Mouse (Mus musculus): ENCODE data around the gene Sgpl1.

Gene Sgpl1

DNA sequence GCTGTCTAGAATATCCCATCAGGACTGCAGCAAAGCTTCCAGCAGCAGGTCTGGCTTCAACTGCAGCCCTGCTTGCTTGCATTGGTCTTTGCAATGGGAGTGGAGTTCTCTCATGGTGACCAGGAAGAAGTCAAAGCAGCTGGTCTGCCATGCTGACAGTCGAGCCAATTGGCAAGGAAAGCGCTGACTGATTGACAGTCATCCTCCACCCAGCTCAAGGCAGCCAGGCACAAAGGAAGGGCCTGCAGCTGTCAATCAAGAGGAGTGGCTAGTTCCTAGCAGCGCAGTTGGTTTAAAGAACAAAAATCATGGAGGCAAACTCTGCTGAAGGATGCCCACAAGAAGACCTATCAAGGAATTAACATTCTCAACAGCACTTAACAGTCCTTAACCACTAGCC, 61.0 kb downstream of the Sgpl1 start:
- no peak for DNase-seq (ENCODE audit: low spot score in 2 of 2)

DNA sequence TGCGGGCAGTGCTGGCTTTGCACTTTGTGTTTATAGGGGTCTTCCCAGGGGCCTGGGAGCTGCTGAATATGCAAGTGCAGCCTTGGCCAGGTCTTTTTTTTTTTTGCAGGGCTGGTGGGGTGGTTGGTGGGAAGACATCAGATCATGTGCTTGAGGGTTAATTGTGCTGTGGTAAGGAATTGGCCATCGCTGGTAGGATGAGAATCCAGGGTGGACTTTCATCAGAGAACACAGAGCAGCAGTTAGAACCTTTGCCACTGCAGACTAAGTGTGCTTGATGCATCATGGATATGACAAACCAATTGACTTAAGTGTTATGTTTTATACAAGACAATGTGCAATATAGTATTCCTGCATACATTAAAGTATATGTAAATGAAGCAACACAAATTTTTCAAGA, 62.1 kb downstream of the Sgpl1 start:
- no peak for DNase-seq (ENCODE audit: low spot score in 2 of 2)

DNA sequence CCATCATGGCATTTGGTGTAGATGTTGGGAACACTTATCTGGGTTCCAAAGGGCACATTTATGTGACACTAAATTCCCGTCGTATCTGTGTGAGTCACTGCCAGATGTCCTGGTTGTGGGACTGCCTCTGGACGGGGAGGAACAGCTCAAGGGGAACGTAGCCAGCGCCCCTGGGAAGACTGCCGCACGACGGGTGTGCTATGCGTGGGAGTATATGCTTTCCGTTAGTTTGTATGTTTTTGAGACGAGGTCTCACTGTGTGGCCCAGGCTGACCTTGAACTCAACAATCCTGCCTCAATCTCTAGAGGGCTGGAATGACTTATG, 66.6 kb downstream of the Sgpl1 start:
- no peak for DNase-seq (ENCODE audit: low spot score in 2 of 2)

DNA sequence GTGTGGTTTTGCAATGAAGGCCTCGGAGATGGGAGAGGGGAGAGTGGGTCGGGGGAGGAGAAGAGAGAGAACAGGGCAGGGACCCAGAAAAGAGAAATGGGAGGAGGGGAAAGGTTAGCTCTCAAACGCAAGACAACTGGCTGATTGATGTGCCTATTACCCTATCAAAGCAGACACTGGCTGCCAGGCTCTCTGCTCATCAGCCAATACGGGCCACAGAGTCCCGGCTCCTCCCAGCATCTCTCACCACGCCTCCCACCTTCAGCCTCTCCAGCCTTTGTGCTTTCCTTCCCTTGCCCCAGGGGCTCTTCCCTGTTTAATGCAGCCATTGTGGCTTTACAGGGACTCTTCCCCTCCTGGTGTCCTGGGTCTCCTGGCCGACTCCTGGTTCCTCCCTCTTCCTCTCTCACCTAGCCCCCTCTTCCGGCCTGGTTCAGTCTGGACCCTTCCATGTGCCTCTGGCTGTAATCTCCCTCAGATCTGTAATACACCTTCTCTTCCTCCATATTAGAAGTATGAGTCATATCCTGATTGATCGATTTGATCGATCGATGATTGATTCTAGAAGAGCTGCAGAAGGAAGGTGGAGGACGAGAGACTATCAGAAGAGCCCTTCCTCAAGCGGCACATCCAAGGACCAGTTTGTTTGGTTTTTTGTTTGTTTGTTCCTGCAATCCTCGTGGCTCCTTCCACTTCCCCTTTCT, 67.1 kb downstream of the Sgpl1 start:
- DNase-seq (ENCODE audit: low spot score in 2 of 2): peak in 1 of 2 experiments; percentile 28

DNA sequence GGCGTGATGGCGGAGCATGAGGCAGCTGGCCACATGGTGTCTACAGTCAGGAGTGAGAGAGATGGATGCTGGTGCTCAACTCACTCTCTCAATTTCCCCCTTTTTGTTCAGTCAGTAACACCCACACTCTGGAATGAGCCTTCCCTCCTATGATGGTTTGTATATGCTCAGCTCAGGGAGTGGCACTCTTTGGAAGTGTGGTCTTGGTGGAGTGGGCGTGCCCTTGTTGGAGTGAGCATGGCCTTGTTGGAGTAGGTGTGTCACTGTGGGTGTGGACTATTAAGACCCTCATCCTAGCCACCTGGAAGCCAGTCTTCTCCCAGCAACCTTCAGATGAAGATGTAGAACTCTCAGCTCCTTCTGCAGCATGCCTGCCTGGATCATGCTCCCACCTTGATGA, 71.9 kb downstream of the Sgpl1 start:
- DNase-seq (ENCODE audit: low spot score in 2 of 2): no peak

GRCm38 (mm10) chr10:61074643-61075042, 72.9 kb downstream of the Sgpl1 start:
- DNase-seq (ENCODE audit: low spot score in 2 of 2): no peak

- peak; percentile 26 to 36 for DNase-seq (ENCODE audit: low spot score in 2 of 2)
These were observed 75.2 kb downstream of the Sgpl1 start for GRCm38 (mm10) chr10:61072324-61072723.

GRCm38 (mm10) chr10:61069248-61069647, 78.3 kb downstream of the Sgpl1 start:
- no peak for DNase-seq (ENCODE audit: low spot score in 2 of 2)

- DNase-seq (ENCODE audit: low spot score in 2 of 2): no peak
These were observed 78.9 kb downstream of the Sgpl1 start for GRCm38 (mm10) chr10:61068436-61069192.

- no peak for DNase-seq (ENCODE audit: low spot score in 2 of 2)
These were observed 82.1 kb downstream of the Sgpl1 start for GRCm38 (mm10) chr10:61065287-61066005.

GRCm38 (mm10) chr10:61064635-61065034, 82.9 kb downstream of the Sgpl1 start:
- DNase-seq (ENCODE audit: low spot score in 2 of 2): no peak

GRCm38 (mm10) chr10:61063271-61063864, 84.1 kb downstream of the Sgpl1 start:
- DNase-seq (ENCODE audit: low spot score in 2 of 2): no peak

DNA sequence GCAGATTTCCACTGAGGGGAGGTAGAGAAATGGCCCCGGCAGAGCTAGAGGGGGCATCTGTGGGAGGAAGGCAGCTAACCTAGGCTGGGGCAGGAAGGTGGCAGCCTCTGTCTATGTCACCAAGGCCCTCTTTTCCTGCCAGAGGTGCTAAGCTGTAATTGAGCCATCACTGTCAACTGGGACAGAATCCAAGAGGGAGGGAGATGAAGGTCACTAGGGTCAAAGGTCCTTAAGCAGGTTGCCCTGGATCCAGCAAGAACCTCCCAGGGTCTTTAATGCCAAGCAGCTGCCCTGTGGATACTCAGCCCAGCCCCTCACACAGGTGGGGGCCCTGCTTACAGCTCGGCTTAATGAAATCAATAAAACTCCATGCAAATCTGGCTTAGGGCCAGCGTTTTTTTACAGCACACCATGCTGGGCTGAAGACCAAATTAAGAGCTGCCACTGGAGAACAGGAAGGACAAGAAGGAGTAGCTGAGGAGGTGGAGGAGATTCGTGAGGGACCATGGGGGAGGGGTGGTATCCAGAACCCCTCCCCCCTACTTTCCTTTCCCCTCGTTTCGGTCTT, 87.9 kb downstream of the Sgpl1 start:
- DNase-seq (ENCODE audit: low spot score in 2 of 2): no peak

DNA sequence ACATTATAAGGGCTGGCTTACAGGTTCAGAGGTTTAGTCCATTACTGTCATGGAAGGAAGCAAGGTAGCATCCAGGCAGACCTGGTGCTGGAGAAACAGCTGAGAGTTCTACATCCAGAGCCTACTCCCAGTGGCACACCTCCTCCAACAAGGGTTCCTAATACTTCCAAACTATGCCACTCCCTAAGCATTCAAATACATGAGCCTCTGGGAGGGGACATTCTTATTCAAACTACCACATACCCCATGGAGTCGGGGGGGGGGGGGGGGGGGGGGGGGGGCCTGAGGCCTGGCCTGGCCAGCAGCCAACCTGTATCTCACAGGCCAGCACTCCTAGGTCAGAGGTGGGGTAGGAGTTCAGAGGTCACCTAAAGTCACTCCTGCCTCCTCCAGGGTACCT, 88.4 kb downstream of the Sgpl1 start:
- DNase-seq (ENCODE audit: low spot score in 2 of 2): no peak

GRCm38 (mm10) chr10:61056661-61057060, 90.8 kb downstream of the Sgpl1 start:
- DNase-seq (ENCODE audit: low spot score in 2 of 2): no peak

DNA sequence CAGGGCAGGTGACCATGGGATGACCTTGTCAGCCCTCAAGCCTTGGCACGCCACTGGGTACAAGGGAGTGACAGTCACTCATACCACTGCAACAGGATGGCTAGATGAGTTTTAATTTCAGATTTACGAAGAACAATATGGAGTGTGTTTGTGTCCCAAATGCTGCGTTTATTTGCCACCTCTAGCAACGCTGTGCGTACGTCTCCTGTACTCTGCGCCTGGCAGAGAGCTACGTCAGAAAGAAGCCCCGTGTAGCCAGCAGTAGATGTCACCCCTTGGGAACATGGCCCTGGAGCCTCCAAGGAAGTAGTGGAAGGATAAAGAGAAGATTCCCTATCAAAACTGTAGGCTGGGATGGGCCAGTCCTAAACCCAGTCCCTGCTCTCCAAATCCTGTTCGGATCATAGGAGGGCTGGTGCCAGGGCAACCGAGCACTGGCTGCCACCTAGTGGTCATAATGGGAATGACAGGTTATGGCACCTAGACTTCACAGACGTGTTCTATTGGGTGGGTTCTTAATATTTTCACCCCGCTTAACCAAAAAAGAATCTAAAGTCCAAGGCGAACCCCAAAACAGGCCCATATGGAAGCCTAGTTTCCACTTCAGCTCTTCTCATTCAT, 95.4 kb downstream of the Sgpl1 start:
- DNase-seq (ENCODE audit: low spot score in 2 of 2): peak; percentile 46 to 64
